Mouse (Mus musculus) hindbrain, embryonic 12.5 days (tissue): ENCODE measurements at regions not wholly inside any gene's neighbourhood (a gene's known extent, or its start where the extent isn't known, plus 50 kb on each side); places are given as distances from the start of the nearest gene placed in this dataset.

Experiments
- ATAC-seq: fragments of 200-750 bp; cut with Nextera tagmentation; 2 replicates; pipeline ENCODE4 v1.8.0; 2017; ENCODE audit warnings: moderate TSS enrichment; ENCODE audit not compliant: low FRiP score
- H3K27ac ChIP-seq: fragments of 300-500 bp; sonication (generic); 2 replicates; pipeline ENCODE4 v1.5.1; 2016; ENCODE audit warnings: mild to moderate bottlenecking
- H3K27me3 ChIP-seq: fragments of 300-500 bp; sonication (generic); 2 replicates; pipeline ENCODE4 v1.6.1; 2016; ENCODE audit warnings: mild to moderate bottlenecking
- H3K36me3 ChIP-seq: fragments of 300-500 bp; sonication (generic); 2 replicates; pipeline ENCODE4 v1.6.1; 2016; ENCODE audit warnings: mild to moderate bottlenecking
- H3K4me1 ChIP-seq: fragments of 300-500 bp; sonication (generic); 2 replicates; pipeline ENCODE4 v1.6.1; 2016
- H3K4me2 ChIP-seq: fragments of 300-500 bp; sonication (generic); replicated peaks from 2 replicates; pipeline ENCODE4 v1.6.1; 2016; ENCODE audit warnings: mild to moderate bottlenecking
- H3K4me3 ChIP-seq: fragments of 300-500 bp; sonication (generic); 2 replicates; pipeline ENCODE4 v1.5.1; 2016; ENCODE audit warnings: mild to moderate bottlenecking
- H3K9ac ChIP-seq: fragments of 300-500 bp; sonication (generic); 2 replicates; pipeline ENCODE4 v1.6.1; 2016; ENCODE audit warnings: mild to moderate bottlenecking, moderate library complexity
- H3K9me3 ChIP-seq: fragments of 300-500 bp; sonication (generic); replicated peaks from 2 replicates; pipeline ENCODE4 v1.6.1; 2016; ENCODE audit warnings: mild to moderate bottlenecking
- WGBS: fragments of 180-500 bp; shearing (Covaris S2); methylation state at CpG from one replicate; pipeline ENCODE4 v1.1.7; 2016; 5-methylcytosine and 5-hydroxymethylcytosine counted together

- no peak overlapping the region for H3K4me2 ChIP-seq
- H3K4me3 ChIP-seq: no peak overlapping the region
- WGBS: 26% methylated on average over 6 of the region's 6 CpGs
- ATAC-seq: peak; percentile 72
- no peak overlapping the region for H3K27ac ChIP-seq
- H3K36me3 ChIP-seq: no peaks in the 10 kb centered on the region
- no peaks in the 10 kb centered on the region for H3K27me3 ChIP-seq
- peaks cover 7% of the 10 kb centered on the region; the same call in 1 of the 2 replicates for H3K4me1 ChIP-seq
- no peaks in the 10 kb centered on the region for H3K9me3 ChIP-seq
- no peak overlapping the region for H3K9ac ChIP-seq
Observed at GRCm38 (mm10) chr7:50924102-50925011, 325.4 kb downstream of the 4933405O20Rik start.

GRCm38 (mm10) chr7:50925012-50925398 is 326.0 kb downstream of the 4933405O20Rik start:
- Histone ChIP-seq H3K27me3 (no peaks in the 10 kb centered on the region), H3K4me3 (no peak overlapping the region), H3K9me3 (no peaks in the 10 kb centered on the region), H3K36me3 (no peaks in the 10 kb centered on the region), H3K4me2 (no peak overlapping the region), H3K27ac (no peak overlapping the region), H3K4me1 (peaks cover 7% of the 10 kb centered on the region; the same call in 1 of the 2 replicates), H3K9ac (no peak overlapping the region)
- WGBS: 70% methylated on average over 4 of the region's 4 CpGs
- peak; percentile 62; the same call in 1 of the 2 replicates for ATAC-seq
